Mouse (Mus musculus) forebrain, embryonic 12.5 days (tissue): ENCODE measurements around the gene Lacc1. TPM values are rescaled to one million over a fixed set of nuclear protein-coding genes. Genes with fewer than 3 reads are reported as not detected.

Source experiments
- polyA plus RNA-seq: library from polyadenylated mRNA; unstranded; fragments of >200 nt; fragmentation: Nextera tagmentation; extraction: Ambion mirVana; gene quantifications from 2 replicates; pipeline ENCODE4 v1.2.1, GENCODE M21; 2016

The Lacc1 gene
- polyA plus RNA-seq, 1 experiment from 2014 or later = 3.9 TPM

Other genes with a start within 250 kb of the Lacc1 start
- gene Ccdc122, start 132 bp downstream of the Lacc1 start, polyA plus RNA-seq = 1.6 and 1.8 TPM in 2 replicates
- gene Enox1, start 119.9 kb upstream of the Lacc1 start, polyA plus RNA-seq = 33.5 and 36.5 TPM in 2 replicates